Mouse (Mus musculus): ENCODE measurements around the gene Krt36. TPM values are rescaled to one million over a fixed set of nuclear protein-coding genes. Genes with fewer than 3 reads are reported as not detected.

Gene Krt36
- total RNA-seq, 2 experiments from 2014 or later = not detected

- DNase-seq (ENCODE audit: low spot score in 2 of 2) = no peak
Measured at GRCm38 (mm10) chr11:100088378-100089025, 16.9 kb downstream of the Krt36 start.

- no peak for DNase-seq (ENCODE audit: low spot score in 2 of 2)
Measured at GRCm38 (mm10) chr11:100087861-100088260, 17.6 kb downstream of the Krt36 start, which contains the start of gene Krt32. Gene Krt32, minus strand, starts transcription at chr11:100088226.

- no peak for DNase-seq (ENCODE audit: low spot score in 2 of 2)
Measured at GRCm38 (mm10) chr11:100073873-100074272, 31.6 kb downstream of the Krt36 start.

GRCm38 (mm10) chr11:100067293-100068036 is 38.0 kb downstream of the Krt36 start:
- no peak for DNase-seq (ENCODE audit: low spot score in 2 of 2)

GRCm38 (mm10) chr11:100066236-100067010 is 39.0 kb downstream of the Krt36 start:
- DNase-seq (ENCODE audit: low spot score in 2 of 2) = no peak

GRCm38 (mm10) chr11:100058875-100059274 is 46.6 kb downstream of the Krt36 start:
- no peak for DNase-seq (ENCODE audit: low spot score in 2 of 2)

- DNase-seq (ENCODE audit: low spot score in 2 of 2) = no peak
Measured at GRCm38 (mm10) chr11:100055686-100056655, 49.5 kb downstream of the Krt36 start.

Other genes with a start within 250 kb of the Krt36 start
- not detected for gene Gm11568, start 247.7 kb downstream of the Krt36 start, total RNA-seq (2021)
- not detected for gene Gm11559, start 241.2 kb downstream of the Krt36 start, total RNA-seq (2021)
- gene Krtap9-1, start 232.2 kb downstream of the Krt36 start, total RNA-seq (2021) = not detected
- not detected for gene Gm11567, start 226.4 kb downstream of the Krt36 start, total RNA-seq (2021)
- gene Krtap31-1, start 197.7 kb downstream of the Krt36 start, total RNA-seq (2021) = not detected
- not detected for gene Gm11565, start 190.9 kb downstream of the Krt36 start, total RNA-seq (2021)
- not detected for gene Krtap31-2, start 169.3 kb downstream of the Krt36 start, total RNA-seq (2021)
- not detected for gene Krtap9-5, start 157.2 kb downstream of the Krt36 start, total RNA-seq (2021)
- gene Krtap29-1, start 126.6 kb downstream of the Krt36 start, total RNA-seq (2021) = not detected
- gene Krtap16-1, start 119.0 kb downstream of the Krt36 start, total RNA-seq (2021) = not detected
- not detected for gene Krtap17-1, start 111.6 kb downstream of the Krt36 start, total RNA-seq (2021)
- gene Krt33a, start 89.4 kb downstream of the Krt36 start, total RNA-seq (2021) = not detected
- gene Krt33b, start 75.8 kb downstream of the Krt36 start, total RNA-seq (2021) = not detected
- gene Krt34, start 64.1 kb downstream of the Krt36 start, total RNA-seq (2021) = not detected
- gene Krt31, start 55.1 kb downstream of the Krt36 start, total RNA-seq (2021) = not detected
- gene Krt32, start 17.4 kb downstream of the Krt36 start, total RNA-seq (2021) = not detected
- gene Krt35, start 9.4 kb downstream of the Krt36 start, total RNA-seq (2021) = not detected
- gene Krt13, start 15.9 kb upstream of the Krt36 start, total RNA-seq (2021) = not detected
- gene Krt15, start 30.3 kb upstream of the Krt36 start, total RNA-seq (2021) = 1 to 10 TPM in 1 of 2 experiments, under 1 TPM in 1; 0.55 to 1.2 TPM
- gene Krt19, start 43.0 kb upstream of the Krt36 start, total RNA-seq (2021) = under 1 TPM; 0.48 to 0.81 TPM
- gene Krt9, start 87.6 kb upstream of the Krt36 start, total RNA-seq (2021) = 1 to 10 TPM; 1.8 to 2.1 TPM
- not detected for gene Krt14, start 101.9 kb upstream of the Krt36 start, total RNA-seq (2021)
- gene Krt16, start 143.3 kb upstream of the Krt36 start, total RNA-seq (2021) = not detected
- not detected for gene Krt17, start 155.4 kb upstream of the Krt36 start, total RNA-seq (2021)
- gene Krt42, start 164.2 kb upstream of the Krt36 start, total RNA-seq (2021) = not detected
- 100 to 1,000 TPM; 704 to 721 TPM for gene Eif1, start 214.3 kb upstream of the Krt36 start, total RNA-seq (2021)
- gene Gast, start 228.8 kb upstream of the Krt36 start, total RNA-seq (2021) = not detected